Mouse (Mus musculus): ENCODE results near the gene Golgb1.
A peak's percentile ranks its signal among the peaks of the same experiment; 100 is the strongest.
"Not testable (repeated sequence)": the region's sequence is repeated elsewhere in the genome, so short reads cannot be mapped to it uniquely, and the experiment has no call there.

The Golgb1 gene

DNA sequence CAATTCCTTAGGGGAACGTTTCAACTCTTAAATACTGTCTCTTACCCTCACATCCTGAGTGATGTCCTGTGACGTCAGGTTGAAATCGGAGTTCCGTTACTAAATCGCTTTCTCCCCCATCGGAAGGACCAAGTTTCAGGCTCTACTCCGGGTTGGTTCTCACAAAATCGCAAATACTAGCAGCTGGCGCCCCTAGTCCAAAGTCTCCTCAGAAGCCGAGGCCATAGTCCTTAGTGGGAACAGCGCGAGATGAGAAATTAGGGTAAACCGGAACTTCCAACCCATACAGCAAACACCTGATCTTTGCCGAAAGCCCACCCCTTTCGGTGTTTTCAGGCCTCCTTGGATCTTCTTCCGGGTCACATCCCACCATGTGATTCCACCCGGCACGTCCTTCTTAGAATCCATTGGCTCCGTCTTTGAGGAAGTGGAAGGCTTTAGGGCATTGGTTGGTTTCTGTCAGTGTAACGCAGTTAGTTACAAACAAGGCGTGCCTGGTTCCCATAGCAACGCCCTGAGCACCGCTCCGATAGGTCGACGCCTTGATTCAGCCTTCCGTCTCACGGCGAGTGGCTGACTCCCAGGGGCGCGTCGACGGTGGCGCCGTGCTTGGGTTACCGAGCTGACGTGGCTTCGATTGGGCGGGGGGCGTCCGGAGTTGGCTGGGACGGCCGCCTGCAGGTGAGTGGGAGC lies at the start of gene Golgb1, which contains the start of gene Eaf2:
Golgb1 (plus strand) TSS at position 558 of the 693 bp plus-strand sequence.
Eaf2 (minus strand) TSS at position 421 of the 693 bp plus-strand sequence.
- DNase-seq = peak; percentile 90 to 94

DNA sequence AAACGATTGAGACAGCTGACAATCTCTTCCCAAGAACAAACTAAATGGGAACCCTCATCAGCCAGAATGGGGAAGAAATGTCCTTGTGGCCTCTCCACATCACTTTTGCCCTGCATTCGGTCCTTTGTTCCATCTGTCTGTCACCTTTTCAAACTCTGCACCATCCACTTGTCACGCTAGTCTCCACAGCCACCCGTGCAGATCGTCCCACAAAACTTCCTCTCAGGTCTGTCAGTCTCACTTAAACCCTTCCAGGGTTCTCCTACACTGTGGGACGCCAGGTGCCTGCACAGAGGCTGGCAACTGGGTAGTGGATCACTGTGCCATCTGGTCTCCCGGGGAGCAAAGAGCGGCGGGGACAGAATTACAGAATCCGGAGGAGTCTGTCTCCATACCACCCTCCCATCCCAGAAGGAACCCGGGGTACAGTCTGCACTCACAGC lies 47.3 kb upstream of the Golgb1 start:
- peak in 1 of 2 experiments; percentile 37 for DNase-seq

DNA sequence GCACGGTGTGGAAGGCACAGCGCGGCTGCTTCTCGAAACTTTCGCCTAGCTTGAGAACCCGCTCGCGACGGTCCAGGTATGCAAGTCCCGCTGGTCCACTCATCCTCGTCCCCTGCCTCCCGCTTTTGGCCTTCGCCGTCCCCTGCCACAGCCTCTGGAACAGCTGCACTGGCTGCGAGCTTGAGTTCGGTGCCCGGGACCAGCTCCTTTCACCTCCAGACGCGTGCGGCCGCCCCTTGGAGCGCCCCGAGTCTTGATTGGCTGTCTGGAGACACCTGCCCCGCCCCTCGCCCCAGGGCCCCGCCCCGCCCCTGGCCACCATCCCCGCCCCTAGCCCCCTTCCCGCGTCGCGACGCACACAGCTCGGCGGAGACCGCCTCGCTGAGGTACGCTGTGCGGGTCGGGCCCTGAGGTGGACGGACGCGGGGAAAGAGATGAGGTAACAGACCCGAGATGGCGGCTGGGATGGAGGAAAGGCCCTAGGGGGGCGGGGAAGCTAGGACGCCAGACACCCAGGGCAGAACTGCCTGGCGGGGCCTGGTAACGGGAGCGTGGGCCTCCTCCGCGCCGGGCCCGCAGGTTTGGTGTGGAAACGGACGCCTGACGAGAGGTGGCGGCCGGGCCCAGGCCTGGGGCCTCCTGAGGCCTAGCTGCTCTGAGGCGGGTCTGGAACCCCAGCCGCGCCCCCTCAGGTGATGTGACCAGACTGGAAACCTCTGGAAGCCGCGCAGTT lies 46.7 kb upstream of the Golgb1 start, which contains the start of gene Iqcb1:
Iqcb1 (plus strand) TSS at position 332 of the 733 bp plus-strand sequence.
- DNase-seq = peak; percentile 85 to 86

DNA sequence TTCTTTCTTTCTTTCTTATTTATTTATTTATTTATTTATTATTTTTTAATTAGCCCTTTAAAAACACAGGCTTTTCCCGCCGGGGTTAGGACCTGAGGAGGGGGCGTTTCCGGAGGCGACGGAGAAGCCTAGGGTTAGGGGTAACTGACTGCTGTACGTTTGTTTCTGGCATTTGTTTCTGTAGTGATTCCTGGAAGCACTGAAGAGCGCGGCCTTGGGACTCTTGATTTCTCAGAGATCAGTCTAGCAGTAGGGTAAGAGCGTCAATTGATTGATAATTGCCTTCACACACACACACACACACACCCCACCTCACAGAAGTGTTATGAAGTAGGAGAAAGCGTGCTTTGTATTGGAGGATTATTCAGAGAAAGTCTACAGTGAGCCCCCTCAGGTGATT lies 46.1 kb upstream of the Golgb1 start:
- no peak for DNase-seq

DNA sequence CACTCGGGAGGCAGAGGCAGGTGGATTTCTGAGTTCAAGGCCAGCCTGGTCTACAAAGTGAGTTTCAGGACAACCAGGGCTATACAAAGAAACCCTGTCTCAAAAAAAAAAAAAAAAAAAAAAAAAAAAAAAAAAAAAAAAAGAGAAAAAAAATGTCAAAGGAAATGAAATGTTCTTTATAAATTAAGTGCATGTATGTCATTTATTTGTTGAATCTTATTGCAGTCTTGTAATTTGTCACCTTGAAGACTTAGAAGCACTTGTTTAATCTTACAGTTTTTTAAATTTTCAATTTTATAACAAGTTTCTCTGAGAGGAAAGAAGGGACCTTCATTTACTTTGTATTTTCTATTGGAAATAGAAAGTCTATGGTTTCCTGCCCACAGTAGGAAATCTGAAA lies 28.0 kb upstream of the Golgb1 start:
- DNase-seq = not testable (repeated sequence)

DNA sequence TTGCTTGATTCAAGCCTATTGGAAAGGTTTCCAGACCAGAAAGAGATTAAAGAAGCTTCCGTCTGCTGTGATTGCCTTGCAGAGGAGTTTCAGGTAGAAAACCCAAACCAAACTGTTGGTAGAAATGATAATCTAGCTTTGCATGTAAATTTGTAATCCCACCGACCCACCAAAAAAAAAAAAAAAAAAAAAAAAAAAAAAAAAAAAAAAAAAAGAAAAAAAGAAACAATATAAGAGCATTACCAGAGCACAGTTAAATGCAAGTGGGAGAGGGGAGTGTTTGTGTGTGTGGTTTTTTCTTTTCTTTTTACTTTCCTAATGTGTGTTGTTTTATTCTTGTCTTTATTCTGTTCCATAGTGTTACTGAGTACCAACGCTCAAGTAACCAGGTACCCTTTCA lies 23.7 kb upstream of the Golgb1 start:
- DNase-seq = no peak

DNA sequence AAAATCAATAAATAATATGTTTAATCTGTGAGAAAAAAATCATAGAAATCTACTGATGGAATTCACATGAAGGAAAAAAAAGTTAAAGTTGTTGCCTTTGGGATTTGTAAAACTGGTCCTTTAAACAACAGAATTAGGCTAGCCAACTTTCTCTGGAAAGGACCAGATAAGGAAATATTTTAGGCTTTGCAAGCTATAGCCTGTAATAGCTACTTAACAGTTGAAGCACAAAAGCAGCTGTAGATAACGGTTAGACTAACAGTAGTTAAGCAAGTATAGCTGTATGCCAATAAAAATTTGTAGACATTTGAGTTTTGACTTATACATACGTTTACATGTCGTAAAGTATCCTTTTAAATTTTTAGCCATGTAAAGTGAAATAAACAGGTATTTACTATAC lies 11.4 kb upstream of the Golgb1 start:
- DNase-seq = no peak

DNA sequence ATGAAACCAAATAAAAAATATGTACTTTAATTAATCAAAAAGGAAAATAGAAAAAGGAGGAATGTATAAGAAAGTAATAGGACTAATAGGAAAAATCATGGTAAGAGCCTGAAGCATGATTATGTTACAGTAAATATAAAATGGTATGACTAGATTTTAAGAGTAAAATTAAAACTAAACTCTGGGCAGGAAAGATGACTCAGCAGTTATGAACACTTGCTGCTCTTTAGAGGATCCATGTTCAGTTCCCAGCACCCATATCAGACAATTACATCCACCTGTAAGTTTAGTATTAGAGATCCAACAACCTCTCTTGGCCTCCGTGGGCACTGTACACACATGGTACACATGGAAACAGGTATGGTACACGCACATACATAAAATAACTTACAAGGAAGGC lies 5.5 kb upstream of the Golgb1 start:
- DNase-seq = no peak

DNA sequence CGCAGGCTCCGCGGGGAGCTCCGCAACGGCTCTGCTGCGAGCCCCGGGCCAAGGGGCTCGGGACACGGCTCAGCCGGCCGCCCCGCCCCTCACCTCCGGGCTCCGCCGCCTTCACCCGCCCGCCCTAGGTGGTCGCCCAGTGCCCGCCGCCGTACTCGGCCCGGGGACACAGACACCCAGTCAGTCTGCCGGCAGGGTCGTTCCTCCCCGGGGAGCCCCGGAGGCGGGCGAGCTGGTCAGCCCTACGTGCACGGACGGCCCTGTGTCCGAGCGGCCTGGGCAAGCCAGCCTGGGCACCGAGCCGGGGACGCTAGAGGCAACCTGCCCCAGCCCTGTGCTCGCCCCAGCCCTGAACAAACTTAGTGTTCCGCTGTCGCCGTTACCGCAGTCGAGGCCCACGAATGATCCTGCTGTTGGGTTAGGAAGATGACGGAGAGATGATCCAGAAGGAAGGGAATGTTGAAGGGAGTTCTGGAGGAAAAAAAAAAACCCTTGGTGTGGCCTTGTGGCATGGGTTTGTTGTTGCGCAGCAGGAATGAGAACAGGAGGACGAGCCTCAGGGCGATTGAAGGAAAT lies 424 bp downstream of the Golgb1 start:
- DNase-seq = no peak

DNA sequence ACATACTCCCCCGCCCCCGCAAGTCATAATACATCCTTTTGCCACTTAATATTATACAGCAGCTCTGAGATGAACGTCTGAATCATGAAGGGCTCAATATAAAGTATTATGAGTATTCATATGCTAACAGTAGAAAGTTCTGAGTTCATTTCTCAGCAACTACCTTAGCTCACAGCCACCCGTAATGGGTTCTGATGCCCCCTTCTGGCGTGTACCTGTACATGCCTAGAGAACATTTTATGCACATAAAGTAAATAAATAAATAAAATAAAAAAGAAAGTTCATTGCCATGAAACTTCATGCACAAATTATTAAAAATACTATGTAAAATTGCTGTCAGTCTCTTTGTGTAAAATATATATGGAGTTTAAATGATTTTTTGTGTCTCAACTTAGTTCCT lies 2.4 kb downstream of the Golgb1 start:
- peak; percentile 58 to 68 for DNase-seq

DNA sequence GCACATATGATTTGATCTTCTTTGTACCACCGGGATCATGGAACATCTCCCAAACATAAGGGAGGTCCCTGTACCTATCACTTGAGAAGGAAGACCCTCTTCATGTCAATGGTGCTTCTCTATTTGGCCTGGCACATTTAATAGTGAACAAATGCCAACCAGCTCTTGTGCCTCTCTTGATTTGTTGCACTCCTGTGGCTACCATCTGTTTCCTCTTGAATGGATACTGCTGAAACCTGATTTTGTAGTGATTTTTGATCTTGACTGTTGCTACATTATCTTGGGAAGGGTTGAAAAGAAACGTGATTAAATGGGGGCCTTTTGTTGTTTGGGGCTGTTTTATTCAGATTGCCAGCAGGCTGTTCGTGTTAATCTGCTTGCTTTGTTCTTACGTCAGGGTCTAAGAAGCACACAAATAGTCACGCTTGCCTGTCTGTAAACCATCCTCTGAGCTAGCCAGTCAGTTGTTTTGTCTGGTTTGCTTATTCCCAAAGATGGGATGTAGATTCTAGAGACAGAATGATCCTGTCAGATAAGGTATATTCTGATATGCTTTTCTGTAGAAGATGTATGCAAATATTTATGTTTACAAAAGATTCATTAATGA lies 7.9 kb downstream of the Golgb1 start:
- no peak for DNase-seq

DNA sequence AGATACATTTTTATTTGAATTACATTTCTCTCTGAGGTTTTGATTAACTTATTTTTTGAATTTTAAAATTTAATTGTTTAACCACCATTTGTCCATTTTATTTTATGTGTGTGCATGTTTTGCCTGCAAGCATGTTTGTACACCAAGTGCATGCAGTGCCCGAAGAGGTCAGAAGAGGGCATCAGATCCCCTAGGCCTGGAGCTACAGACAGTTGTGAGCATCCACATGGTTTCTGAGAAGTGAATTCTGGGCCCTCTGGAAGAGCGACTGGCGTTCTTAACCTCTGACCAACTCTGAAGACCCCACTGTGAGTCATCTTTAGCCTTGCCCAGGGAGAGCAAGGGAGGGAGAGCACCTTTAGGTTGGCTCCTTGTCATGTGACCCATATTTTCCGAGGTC lies 9.9 kb downstream of the Golgb1 start:
- DNase-seq = peak; percentile 63 to 69

DNA sequence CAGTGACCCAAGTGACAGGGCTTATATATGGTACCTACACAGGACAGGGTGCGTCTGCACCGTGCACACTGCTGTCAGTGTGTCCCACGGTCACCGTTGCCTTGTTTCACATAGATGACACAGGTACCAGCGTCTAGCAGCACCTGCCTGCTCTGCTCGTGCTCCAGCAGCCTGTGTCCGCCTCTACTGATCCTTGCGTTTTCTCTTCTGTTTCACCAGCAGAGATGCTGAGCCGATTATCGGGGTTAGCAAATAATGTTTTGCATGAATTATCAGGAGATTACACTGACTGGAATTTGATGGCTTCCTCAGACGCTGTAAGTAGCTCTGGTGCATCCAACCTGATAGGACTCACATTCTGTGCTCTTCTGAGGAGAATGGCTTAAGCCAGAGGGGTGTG lies 11.0 kb downstream of the Golgb1 start:
- DNase-seq = no peak

DNA sequence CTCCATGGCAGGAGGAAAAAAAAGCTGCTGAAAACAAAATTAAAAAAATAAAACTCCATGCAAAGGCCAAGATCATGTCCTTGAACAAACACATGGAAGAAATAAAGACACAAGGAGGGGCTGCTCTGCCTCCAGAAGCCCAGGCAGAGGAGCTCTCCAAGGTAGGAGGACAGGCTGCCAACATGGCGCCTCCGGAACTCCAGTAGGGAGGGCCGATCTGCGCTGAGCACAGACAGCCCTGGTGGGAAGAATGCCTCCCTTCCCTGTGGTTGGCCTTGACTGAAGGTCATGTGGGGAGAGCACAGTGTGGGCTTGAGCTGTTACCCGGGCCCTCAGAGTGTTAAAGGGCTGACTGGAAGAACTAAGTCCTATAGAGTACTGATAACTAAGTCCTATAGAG lies 12.6 kb downstream of the Golgb1 start:
- no peak for DNase-seq

DNA sequence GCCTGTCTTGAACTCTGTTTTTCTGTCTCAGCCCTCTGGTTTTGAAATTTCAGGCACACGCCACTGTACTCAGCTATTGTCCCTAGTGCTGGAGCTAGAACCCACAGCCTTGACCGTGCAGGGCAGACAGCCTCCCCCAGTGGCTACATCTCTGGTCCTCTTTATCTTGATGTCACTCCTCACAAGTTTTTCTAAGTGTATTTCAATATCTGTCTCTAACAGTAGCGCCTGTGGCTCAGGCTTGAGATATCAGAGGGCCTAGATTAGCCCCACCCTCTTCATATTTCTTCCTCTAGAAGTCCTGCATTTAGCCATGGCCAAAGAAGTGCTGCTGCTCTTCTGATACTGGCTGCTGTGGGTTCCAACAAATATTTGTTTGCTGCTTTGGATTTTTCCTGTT lies 15.6 kb downstream of the Golgb1 start:
- no peak for DNase-seq

DNA sequence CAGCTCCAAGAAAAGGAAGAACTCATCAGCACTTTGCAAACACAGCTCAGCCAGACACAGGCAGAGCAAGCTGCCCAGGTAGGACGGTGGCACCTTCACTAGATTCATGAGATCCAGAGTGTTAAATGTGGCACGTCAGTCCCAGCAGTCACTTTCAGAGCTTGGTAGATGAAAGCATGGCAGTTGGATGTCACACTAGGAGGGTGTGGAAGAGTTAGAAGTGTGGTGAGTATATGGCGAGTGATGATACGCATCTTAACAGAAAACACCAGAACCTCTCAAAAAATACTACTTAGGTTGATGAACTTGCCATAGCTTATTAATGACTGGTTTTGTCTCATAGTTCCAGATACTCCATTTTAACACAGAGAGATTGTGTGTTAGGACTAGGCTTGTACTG lies 16.5 kb downstream of the Golgb1 start:
- DNase-seq = no peak

DNA sequence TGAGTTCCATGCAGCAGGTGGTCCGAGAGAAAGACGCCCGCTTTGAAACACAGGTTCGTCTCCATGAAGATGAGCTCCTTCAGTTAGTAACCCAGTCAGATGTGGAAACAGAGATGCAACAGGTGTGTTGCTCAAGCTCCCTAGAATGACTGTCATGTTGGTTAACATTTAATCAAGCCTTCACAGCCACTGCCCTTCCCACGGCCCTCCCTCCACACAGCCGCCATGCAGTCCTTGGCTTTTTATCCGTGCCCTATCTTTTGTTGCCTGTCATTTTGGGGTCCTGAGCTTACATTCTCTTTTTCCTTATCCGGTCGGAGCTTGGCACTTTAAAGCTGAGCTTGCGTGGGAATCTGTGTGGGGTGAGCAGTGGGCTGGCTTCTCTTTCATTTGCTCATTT lies 18.4 kb downstream of the Golgb1 start:
- no peak for DNase-seq

DNA sequence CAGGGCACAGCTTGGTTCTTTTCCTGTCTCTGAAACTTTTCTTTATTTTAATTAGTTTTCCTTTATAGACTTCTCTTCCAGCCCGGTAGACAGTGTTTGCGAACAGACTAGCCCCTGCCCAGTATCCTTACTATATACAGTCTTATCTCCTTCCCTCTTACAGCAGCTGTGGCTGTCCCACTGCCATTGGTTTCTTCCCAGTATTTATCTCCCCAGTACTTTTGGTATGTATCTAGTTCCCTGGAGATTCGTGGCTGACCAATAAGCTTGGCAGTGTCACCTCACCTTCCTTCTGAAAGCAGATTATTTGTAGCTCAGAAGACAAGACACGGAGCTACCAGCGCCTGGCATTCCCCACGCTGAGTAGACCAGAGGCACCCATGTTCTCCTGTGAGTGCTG lies 21.8 kb downstream of the Golgb1 start:
- no peak for DNase-seq

DNA sequence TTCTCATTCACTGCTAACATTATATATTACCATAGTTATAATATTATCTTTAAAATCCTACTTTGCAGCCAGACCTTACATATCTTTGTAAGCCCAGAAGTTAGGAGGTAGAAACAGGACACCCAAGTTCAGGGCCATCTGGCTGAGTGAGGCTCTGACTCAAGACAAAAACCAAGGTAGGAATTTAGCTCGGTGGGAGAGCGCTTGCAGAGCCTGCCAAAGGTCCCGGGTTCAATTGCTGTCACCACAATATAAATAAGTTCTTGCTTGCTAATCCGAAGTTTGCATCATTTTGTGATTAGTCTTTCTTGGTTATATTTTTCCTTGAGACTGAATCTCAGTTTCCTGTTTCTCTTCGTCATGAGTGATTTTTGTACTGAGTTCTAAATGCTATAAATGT lies 28.2 kb downstream of the Golgb1 start:
- DNase-seq = no peak

DNA sequence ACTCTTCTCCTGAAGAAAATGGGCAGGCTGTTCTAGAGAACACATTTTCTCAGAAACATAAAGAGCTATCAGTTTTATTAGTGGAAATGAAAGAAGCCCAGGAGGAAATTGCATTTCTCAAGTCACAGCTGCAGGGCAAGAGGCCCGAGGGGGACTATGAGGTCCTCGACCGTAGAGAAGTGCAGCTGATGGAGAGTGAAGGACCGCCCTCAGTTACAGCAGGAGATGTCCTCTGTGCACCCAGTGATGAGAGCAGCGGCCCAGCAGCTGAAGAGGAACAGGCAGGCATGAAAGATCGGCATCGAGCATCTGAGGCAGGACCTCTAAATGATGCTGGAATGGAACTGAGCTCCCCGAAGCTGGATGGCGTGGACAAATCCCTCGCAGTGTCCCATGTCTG lies 37.0 kb downstream of the Golgb1 start:
- DNase-seq = peak in 1 of 2 experiments; percentile 7

DNA sequence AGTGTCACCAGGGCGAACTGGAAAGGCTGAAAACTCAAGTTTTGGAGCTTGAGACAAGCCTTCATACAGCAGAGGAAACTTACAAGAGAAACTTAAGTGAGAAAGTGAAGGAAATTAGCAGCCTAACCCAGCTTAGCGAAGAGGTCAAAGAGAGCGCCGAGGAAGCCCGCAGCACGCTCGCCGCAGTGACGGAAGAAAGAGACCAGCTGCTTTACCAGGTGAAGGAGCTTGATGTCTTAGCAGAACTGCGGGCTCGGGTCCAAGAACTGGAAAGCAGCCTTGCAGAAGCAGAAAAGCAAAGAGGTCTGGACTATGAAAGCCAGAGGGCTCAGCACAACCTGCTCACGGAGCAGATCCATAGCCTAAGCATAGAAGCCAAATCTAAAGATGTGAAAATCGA lies 37.4 kb downstream of the Golgb1 start:
- no peak for DNase-seq

DNA sequence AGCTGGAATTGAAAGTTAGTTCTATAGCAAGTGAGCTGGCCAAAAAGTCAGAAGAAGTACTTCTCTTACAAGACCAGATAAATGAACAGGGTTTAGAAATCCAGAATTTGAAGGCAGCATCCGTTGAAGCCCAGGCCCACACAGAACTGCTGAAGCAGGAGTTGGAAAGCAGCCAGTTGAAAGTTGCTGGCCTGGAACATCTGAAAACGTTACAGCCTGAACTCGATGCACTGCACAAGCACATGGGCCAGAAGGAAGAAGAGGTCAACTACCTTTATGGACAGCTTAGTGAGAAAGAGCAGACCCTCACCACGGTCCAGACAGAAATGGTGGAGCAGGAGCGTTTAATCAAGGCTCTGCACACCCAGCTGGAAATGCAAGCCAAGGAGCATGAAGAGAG lies 39.3 kb downstream of the Golgb1 start:
- DNase-seq = no peak

DNA sequence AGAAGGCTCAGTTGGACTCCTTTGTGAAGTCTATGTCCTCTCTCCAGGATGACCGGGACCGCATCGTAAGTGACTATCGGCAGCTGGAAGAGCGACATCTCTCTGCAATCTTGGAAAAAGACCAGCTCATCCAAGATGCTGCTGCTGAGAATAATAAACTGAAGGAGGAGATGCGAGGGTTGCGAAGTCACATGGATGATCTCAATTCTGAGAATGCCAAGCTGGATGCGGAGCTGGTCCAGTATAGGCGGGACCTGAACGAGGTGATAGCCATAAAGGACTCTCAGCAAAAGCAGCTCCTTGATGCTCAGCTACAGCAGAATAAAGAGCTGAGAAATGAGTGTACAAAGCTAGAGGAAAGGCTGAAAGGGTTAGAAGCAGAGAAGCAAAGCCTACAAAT lies 43.6 kb downstream of the Golgb1 start:
- no peak for DNase-seq

DNA sequence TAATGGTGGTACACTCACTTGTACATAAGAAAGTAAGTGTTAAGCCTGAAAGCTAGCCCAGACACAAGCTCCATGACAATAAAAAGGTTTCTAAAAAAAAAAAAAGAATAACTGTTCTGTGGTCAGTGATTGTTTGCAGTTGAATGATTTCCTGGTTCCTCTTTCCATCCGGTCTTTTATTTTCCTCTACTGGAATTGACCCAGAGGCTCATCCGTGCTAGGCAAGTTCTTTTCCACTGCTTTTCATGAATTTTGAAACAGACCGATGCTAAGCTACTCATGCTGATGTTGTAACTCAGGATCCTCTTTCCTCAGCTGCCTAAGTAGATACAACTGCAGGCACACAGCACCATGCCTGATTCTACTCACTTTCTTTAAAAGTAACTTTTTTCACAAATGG lies 45.5 kb downstream of the Golgb1 start:
- DNase-seq = no peak

Data from B cell, adult 2 months (primary cell).